Mouse (Mus musculus): ENCODE results near the gene Mthfsd.

Gene Mthfsd

GRCm38 (mm10) chr8:121073174-121074107 is 34.8 kb downstream of the Mthfsd start:
- no peak for DNase-seq (ENCODE audit: low spot score)

DNA sequence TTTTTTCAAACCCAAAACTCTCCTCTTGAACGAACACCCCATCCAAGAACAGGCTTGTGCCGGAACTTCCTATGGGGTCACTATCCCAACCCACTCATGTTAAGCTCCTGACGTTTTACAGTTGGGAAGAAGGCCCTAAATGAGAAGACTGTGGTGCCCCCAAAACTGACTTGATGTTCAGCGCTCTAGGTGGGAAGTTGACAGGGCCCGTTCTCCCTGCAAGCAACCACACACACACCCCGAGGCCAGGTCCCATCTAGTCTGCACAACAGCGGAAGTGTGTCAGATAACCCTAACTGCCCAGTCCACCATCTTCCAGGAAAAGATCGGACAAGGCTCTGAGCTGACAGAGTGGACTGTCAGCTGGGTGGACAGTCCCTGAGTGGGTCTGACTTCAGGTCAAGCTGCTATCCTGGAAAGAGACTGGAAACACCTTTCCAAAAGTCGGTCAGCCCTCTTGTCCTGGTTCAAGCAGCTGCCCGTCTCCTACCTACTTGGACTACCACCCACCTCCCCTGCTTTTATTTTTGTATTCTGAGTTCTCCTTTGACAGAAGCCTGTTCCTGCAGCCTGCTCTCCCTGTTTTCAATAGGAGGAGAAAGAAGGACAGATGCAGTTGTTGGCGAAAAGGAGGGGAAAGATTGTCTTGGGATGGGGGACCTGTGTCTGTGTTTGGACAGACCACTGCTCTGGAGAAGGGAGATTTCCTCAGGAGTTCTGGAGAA is 35.6 kb downstream of the Mthfsd start:
- no peak for DNase-seq (ENCODE audit: low spot score)

DNA sequence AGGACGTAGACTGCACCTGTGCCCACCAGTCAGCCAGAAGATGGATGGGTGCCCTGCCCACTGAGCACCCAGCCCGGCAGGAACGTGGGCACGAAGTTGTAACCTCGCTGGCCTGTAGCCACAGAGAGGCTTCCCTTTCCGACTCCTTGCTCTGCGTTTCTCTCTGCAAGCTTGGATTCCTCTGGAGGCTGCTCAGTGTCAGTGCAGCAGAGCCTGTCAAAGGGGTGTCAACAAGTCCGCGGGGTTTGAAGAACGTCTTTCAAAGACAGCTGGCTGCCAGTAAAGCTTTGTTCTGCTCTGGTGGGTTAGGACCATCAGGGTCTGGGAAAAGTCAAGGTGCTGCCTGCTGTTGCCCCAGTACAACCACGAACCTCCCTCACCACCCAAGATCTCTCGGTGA is 36.7 kb downstream of the Mthfsd start:
- DNase-seq (ENCODE audit: low spot score), result no peak

GRCm38 (mm10) chr8:121063649-121064048 is 44.5 kb downstream of the Mthfsd start:
- no peak for DNase-seq (ENCODE audit: low spot score)

GRCm38 (mm10) chr8:121062521-121062920 is 45.7 kb downstream of the Mthfsd start:
- DNase-seq (ENCODE audit: low spot score), result no peak

GRCm38 (mm10) chr8:121059098-121059497 is 49.1 kb downstream of the Mthfsd start:
- no peak for DNase-seq (ENCODE audit: low spot score)

GRCm38 (mm10) chr8:121058081-121058480 is 50.1 kb downstream of the Mthfsd start:
- DNase-seq (ENCODE audit: low spot score), result no peak

DNA sequence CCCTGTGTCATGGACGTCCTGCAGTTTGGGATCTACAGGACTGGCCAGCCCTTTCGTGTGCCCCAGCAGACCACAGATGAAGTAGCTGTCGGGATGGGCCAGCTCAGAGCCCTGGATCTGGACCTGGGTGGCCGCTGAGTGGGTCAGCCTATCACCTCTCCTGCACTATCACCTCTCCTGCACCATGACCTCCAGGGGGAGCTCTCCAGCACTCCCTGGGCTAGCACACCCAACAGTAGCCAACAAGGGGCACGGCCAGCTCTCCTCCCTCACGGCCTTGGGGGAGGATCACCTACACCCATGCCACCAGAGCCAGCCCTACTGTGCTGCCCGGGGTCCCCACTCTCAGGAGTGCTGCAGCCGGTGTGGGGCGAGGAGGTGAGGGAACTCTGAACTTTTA is 60.8 kb downstream of the Mthfsd start:
- DNase-seq (ENCODE audit: low spot score), result no peak

DNA sequence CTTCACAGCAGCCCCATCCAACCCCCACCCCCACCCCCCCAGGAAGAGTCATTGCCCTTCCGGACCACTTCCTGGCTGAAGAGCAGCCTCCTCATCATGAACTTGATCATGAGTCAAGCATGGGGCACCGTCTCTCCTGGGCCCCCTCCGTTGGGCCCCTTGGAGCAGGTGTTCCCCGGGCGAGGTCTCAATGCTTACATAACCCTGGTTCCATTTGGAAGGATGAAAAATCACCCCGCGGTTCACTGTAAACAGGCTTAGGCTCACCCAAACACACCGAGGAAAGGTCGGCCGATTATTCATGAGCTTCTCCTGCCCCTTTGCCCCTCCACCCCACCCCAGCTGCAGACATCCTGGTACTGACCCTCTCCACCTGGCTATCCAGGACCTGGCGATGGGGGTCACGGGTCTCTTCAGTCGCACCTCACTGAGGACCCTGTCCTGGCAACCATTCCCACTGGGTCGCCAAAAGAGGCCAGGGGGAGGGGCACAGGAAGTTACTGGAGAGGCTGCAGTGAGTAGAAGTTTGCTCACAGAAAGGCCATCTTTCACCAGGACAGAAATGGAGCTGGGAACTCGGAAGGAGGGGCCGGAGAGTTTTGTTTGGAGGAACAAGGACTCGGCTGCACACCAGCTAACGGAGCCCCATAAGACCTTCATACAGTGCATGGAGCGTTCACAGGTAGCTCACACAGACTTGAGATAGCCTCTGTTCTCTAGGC is 64.3 kb downstream of the Mthfsd start:
- no peak for DNase-seq (ENCODE audit: low spot score)
